Mouse (Mus musculus): Measurements from ENCODE around the gene Baiap3. TPM values are rescaled to one million over a fixed set of nuclear protein-coding genes. Genes with fewer than 3 reads are reported as not detected.

The Baiap3 gene
- total RNA-seq, 2 experiments from 2014 or later: 17.5 to 18.7 TPM

DNA sequence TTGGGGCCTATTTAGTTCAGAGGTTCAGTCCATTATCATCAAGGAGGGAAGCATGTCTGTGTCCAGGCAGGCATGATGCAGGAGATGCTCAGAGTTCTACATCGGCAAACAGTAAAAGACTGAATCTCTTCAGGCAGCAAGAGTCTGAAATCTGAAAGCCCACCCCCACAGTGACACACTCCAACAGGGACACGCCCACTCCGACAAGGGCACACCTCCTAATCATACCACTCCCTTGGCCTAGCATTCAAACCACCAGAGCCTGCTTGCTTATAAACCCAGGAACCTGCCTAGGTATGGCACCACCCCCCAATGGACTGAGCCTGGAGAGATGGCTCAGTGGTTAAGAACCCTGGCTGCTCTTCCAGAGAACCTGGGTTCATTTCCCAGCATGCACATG is 40.7 kb downstream of the Baiap3 start:
- no peak for DNase-seq (ENCODE audit: low spot score in 2 of 2)

DNA sequence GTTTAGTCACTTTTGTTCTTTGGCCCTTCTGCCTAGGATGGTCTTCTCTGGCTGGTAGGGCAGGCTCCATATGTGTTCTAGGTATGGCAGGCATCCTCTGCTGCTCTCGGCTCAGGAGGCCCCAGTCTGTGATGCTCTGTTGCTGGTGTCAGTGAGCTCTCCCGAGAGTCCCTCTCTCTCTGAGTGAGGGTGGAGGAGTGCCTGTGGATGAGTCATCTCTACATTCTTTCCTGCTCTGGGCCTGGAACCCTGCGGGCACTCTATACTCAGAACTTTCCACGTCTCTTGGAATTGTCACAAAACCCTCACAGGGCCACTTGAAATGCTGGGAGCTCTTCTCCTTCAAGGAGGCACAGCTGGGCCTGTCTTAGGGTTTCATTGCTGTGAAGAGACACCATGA is 44.5 kb downstream of the Baiap3 start:
- no peak for DNase-seq (ENCODE audit: low spot score in 2 of 2)

DNA sequence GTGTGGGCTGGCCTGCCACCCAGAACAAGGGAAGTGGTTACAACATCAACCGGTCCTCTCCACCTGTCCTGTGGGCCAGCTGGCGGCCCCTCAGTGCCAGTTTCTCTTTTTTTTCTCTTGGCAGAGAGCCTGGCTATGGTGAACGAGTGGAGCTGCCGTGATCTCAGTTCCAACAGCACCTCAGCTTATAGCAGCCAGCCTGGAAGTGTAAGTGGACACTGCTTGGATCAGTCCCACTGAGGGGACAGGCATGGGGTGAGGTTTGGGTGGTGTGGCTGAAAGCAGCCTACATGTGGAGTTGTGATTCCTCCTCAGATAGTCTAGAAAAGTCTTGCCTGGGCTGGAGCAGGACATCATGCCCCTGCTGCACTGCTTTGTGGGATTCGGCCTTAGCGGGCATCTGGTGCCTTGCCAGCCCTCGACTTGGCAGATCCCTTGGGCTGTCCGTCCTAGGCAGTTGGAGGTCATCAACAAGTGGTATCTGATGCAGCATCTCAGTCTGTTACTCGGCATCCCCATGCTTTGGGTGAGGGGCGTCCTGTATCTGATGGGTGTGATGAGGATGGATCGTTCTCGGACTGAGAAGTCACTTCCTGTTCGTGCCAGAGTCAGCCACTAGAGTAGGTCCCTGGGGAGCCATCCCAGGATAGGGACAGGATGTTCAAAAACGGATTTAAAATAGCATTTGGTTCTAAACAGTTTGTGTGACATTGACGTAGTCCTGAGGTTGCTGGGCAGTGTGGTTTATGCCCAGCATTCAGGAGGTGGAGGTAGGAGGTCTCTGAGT is 45.3 kb downstream of the Baiap3 start:
- no peak for DNase-seq (ENCODE audit: low spot score in 2 of 2)

DNA sequence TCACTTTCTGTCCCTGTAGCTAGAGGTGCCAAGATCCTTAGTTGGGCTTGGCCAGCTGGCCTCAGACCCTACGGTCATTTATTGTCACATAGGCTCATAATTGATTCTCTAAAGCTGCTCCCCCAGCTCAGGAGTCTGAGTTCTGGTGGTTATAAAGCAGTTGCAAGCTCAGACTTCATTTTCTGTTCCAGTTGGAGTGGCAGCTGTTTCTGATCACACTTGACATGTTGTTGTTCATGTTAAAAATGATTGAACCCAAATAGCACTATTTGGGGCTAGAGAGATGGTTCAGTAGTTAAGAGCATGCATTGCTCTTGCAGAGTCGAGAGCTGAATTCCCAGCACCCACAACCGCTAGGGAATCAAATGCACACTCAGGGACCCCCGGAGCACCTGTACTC is 46.2 kb downstream of the Baiap3 start:
- no peak for DNase-seq (ENCODE audit: low spot score in 2 of 2)

DNA sequence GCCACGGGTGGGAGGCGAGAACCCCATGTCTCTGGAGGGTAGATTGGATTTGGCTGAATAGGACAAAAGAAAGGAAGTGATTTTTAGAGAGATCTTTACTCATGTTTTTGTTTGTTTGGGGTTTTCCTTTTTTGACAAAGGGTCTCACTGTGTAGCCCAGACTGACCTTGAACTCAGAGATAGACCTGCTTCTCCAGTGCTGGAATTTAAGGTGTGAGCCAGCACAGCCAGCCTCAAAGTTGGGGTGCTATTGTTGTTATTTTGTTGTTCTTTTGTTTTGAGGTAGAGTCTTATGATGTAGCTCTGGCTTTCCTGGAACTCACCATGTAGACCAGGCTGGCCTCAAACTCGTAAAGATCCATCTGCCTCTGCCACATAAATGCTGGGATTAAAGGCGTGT is 53.8 kb downstream of the Baiap3 start:
- DNase-seq (ENCODE audit: low spot score in 2 of 2): no peak

Small RNA genes lying within 50 kb of the gene (microRNA-seq; reads per million reads assigned to microRNA genes)
- 29.2 to 34.8 reads per million in 2 experiments for gene Mir3547

Other genes starting within 250 kb of the Baiap3 start
- 10 to 100 TPM; 29.7 to 30.3 TPM for gene Cramp1l, start 240.6 kb downstream of the Baiap3 start, total RNA-seq (2021)
- 10 to 100 TPM; 20.1 to 20.9 TPM for gene Ift140, start 240.3 kb downstream of the Baiap3 start, total RNA-seq (2021)
- 1 to 10 TPM; 8.9 to 9.4 TPM for gene Tmem204, start 172.8 kb downstream of the Baiap3 start, total RNA-seq (2021)
- gene Telo2, start 140.4 kb downstream of the Baiap3 start, total RNA-seq (2021): 10 to 100 TPM; 28.4 to 34.4 TPM
- gene Ptx4, start 135.6 kb downstream of the Baiap3 start, total RNA-seq (2021): under 1 TPM; 0.54 to 0.67 TPM
- gene Clcn7, start 123.0 kb downstream of the Baiap3 start, total RNA-seq (2021): 10 to 100 TPM; 46.9 to 47.0 TPM
- not detected for gene Ccdc154, start 93.9 kb downstream of the Baiap3 start, total RNA-seq (2021)
- gene Gm38655, start 80.9 kb downstream of the Baiap3 start, total RNA-seq (2021): not detected
- 10 to 100 TPM; 17.8 to 20.5 TPM for gene BC003965, start 71.8 kb downstream of the Baiap3 start, total RNA-seq (2021)
- gene Unkl, start 68.0 kb downstream of the Baiap3 start, total RNA-seq (2021): 10 to 100 TPM; 34.2 to 41.3 TPM
- gene Gnptg, start 16.2 kb downstream of the Baiap3 start, total RNA-seq (2021): 10 to 100 TPM; 74.7 to 77.3 TPM
- 10 to 100 TPM; 21.0 to 24.3 TPM for gene Tsr3, start 16.2 kb downstream of the Baiap3 start, total RNA-seq (2021)
- gene Ube2i, start 18.3 kb upstream of the Baiap3 start, total RNA-seq (2021): 100 to 1,000 TPM; 218 to 227 TPM
- gene Prss34, start 42.0 kb upstream of the Baiap3 start, total RNA-seq (2021): not detected
- gene Prss28, start 52.3 kb upstream of the Baiap3 start, total RNA-seq (2021): not detected
- not detected for gene Prss29, start 62.3 kb upstream of the Baiap3 start, total RNA-seq (2021)
- not detected for gene Tpsab1, start 89.2 kb upstream of the Baiap3 start, total RNA-seq (2021)
- gene Tpsb2, start 109.9 kb upstream of the Baiap3 start, total RNA-seq (2021): not detected
- not detected for gene Tpsg1, start 112.9 kb upstream of the Baiap3 start, total RNA-seq (2021)
- 10 to 100 TPM; 39.6 to 43.7 TPM for gene Cacna1h, start 177.4 kb upstream of the Baiap3 start, total RNA-seq (2021)
- gene Tekt4, start 198.3 kb upstream of the Baiap3 start, total RNA-seq (2021): 1 to 10 TPM in 1 of 2 experiments, under 1 TPM in 1; 0.49 to 1.2 TPM
- gene Sstr5, start 240.9 kb upstream of the Baiap3 start, total RNA-seq (2021): 1 to 10 TPM in 1 of 2 experiments, under 1 TPM in 1; 0.75 to 1.1 TPM

All from left cerebral cortex, adult 18-20 months (tissue).